Mouse (Mus musculus) left cerebral cortex, postnatal 10 days (tissue): ENCODE measurements around the gene Znfx1. TPM values are rescaled to one million over a fixed set of nuclear protein-coding genes. Genes with fewer than 3 reads are reported as not detected.

Source experiments
- DNase-seq, 2 experiments: peaks; one replicate each; pipeline ENCODE4 v3.0.0; 2021 to 2022; ENCODE audit warnings: low spot score in 2 of 2, mixed read lengths in 1 of 2; ENCODE audit errors: extremely low spot score in 1 of 2
- intact Hi-C: fragments of 180-260 bp; cut with DNase I; formaldehyde crosslinking; loops from one replicate; pipeline ENCODE4 v1.15.1; 2025
- total RNA-seq, 2 experiments: library from RNA; stranded (reverse); gene quantifications; 2 replicates each; pipeline ENCODE4 v1.2.3; 2021

The Znfx1 gene
- total RNA-seq, 2 experiments from 2014 or later, result 29.7 to 33.6 TPM

DNA sequence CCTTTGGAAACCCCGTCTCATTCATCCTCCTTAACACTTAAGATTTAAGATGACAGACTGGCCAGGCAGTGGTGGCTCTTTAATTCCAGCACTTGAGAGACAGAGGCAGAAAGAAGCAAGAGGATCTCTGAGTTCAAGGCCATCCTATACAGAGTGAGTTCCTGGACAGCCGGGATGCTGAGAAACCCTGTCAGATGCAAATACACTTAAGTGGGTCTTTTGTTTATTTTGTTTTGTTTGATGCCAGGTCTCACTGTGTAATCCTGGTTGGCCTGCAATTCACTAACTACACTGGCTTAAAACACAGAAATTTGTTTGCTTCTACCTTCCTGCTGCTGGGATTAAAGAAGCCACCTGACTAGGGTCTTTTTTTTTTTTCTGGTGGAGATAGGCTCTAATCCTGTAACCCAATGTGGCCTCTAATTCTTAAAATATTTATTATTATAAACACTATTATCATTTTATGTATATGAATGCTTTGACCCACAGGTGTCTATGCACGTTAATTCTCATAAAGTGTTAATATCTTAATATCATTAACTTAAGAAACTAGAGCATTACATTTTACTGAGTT, 3.9 kb downstream of the Znfx1 start:
- intact Hi-C loops, result no loop called here
- DNase-seq, result no peak

- intact Hi-C loops, result no loop called here
Observed at GRCm38 (mm10) chr2:167058201-167058600, 4.6 kb downstream of the Znfx1 start.

GRCm38 (mm10) chr2:167056942-167057323, 5.9 kb downstream of the Znfx1 start:
- DNase-seq, result no peak
- intact Hi-C loops, result no loop called here

More at GRCm38 (mm10) chr2:167058201-167058600, 4.6 kb downstream of the Znfx1 start:
- DNase-seq, result no peak

- intact Hi-C loops, result no loop called here
Observed at GRCm38 (mm10) chr2:167056210-167056941, 6.4 kb downstream of the Znfx1 start.

DNA sequence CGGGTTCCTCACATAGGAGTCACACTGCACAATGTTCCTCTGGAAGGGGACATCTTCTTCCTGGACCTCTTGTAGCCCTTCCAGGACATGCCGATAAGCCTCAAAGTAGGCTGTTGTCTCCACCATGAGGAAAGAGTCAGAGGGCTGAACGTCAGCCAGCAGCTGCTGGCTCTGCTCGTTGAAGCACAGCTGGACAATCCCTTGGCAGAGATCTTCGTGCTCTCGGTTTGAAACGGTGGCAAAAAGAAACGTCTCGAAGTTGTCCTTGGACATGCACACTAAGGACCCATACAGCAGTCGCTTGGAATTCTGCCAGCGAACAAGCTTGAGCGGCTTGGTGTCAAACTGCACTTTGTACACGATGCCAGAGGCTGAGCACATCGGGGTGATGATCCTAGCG, 7.4 kb downstream of the Znfx1 start:
- intact Hi-C loops, result no loop called here
- peak in 1 of 2 experiments; percentile 64 for DNase-seq

More at GRCm38 (mm10) chr2:167056210-167056941, 6.4 kb downstream of the Znfx1 start:
- no peak for DNase-seq

DNA sequence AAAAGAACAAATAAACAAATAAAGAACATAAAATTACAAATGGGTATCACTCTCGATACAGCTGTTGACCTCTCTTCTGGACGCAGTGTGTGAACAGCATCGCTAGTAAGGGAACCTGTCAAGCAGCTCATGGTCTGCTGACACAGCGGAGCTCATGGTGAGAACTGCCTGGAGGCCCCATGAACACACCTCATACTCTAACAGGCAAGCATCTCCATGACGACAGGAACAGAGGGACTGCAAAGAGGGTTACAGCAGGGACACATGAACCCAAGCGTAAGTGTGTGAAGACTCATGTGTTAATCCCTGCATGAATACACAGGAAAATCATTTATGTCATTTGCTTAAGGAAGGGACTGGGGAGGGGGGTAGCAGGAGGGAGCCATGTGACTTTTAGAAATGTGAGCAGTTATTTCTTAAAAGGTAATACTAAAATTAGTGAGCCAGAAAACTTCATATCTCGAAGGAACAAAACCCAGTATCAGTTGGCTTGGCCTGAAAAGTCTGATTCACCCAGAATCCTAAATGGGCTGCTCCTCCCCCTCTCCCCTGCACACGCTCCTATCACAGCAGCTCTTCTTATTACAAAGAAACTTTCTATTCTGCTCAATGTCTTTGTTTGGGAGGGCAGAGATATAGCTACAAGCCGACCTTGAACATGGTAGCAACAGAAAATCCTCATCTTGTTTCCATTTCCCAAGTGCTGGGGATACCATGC, 9.5 kb downstream of the Znfx1 start:
- DNase-seq, result no peak
- intact Hi-C loops, result no loop called here

DNA sequence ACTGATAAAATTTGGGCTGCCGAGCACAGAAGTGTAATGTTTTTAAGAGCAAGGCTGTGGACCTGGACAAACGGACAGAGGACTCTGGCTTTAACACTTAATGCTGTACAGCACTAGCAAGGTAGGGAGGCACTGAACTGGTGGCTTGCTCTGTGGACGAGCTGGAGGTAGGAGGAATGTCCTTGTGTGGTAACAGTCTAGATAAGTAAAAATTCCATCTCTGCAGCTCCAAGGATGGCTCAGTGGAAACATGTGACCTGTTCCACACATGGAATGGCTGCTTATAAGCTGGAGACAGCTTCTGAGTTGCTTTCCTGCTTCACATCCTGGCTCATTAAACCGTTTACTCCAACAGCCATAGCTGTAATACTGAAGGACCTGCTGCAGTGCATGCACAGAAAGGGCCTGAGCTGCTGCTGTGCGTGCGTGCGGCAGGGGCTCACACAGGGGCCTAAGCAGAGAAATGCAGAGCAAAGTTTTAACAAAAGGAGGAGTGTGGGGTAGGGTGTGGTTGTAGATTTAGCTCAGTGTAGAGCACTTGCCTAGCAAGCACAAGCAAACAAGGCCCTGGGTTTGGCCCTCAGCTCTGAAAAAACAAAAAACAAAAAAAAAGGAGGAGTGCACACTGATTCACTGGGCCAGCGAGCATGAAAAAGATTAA, 14.0 kb downstream of the Znfx1 start:
- DNase-seq, result no peak
- intact Hi-C loops, result no loop called here

DNA sequence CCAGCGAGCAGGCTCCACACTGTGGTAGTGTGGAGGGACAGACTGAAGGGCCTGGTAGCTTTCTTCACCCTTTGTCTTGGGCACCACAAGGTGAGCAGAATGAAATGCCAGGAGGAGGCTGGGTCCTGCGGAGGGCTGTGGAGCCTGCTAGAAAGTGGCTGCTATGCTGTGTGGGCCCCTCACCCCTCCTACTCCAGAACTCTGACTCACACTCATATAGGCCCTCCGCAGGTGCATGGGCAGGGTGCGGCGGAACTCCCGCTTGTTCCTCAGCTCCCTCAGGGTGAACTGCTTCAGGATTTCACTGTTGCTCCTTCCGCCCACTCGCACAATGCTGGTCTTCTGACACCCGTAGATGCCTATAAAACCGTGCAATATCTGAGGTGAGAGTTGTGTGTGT, 14.6 kb downstream of the Znfx1 start:
- DNase-seq, result no peak
- intact Hi-C loops, result no loop called here

GRCm38 (mm10) chr2:167043400-167044121, 19.3 kb downstream of the Znfx1 start:
- intact Hi-C loops, result loop anchor here (5.0 kb wide), 1 partner anchor 96 kb away; no protein-coding TSS in a partner anchor

GRCm38 (mm10) chr2:167039386-167039785, 23.4 kb downstream of the Znfx1 start:
- DNase-seq, result no peak
- intact Hi-C loops, result no loop called here

More at GRCm38 (mm10) chr2:167043400-167044121, 19.3 kb downstream of the Znfx1 start:
- no peak for DNase-seq

GRCm38 (mm10) chr2:167038716-167039115, 24.1 kb downstream of the Znfx1 start:
- DNase-seq, result no peak
- intact Hi-C loops, result no loop called here

DNA sequence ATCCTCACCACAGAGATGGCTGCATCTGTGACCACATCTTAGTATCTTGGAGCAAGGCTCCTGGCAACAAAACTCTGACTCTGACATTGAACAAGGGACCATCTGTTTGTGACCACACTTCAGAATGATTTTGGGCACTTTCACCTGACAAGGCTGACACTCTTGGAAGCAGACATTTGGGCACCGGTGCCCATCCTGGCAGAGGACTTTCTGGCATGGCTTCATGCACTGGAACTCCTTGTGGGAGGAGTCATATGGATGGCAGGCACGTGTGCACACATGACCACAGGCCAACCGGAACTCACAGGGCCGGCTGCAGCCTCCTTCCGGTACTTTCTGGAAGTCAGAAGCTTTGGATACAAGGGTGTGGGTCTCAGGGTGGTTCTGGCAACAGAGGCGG, 24.5 kb downstream of the Znfx1 start:
- DNase-seq, result no peak
- intact Hi-C loops, result no loop called here

DNA sequence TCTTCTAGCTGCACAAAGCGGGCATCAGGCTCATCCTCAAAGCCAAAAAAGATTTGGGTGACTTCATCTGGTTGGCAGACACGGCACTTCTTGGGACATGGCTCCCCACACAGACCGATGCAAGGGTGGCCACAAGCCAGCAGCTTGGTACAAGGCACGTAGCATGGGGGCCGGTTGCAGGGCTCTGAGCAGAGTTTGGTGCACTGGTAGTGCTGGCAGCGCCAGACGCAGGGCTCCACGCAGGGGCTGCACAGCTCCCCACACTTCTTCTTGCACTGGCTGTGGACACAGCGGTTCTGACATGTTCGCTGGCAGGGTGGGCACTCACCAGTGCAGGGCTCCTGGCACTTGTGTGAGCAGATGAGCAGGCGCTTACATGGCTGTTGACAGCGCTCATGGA, 25.1 kb downstream of the Znfx1 start:
- intact Hi-C loops, result no loop called here
- DNase-seq, result no peak

DNA sequence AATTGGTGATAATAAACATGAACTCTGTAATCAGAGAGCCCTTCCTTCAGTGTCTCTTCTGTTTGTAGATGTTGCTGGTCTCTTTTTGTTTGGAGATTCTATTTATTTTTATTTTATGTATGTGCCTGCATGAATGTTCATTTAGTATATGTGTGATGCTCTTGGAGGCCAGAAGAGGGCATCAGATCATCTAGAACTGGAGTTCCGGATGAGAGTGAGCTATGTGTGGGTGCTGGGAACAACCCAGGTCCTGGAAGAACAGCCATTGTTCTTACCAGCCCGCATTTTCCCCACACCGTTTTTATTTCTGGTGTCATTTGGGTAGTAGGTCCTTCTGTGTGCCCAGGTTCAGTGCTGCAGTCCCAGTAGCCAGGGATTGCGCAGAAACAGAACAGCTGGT, 32.3 kb downstream of the Znfx1 start:
- intact Hi-C loops, result no loop called here
- DNase-seq, result no peak

GRCm38 (mm10) chr2:167028553-167028952, 34.3 kb downstream of the Znfx1 start:
- DNase-seq, result no peak
- intact Hi-C loops, result loop anchor here (10.0 kb wide), 1 partner anchor 164 kb away; no protein-coding TSS in a partner anchor

- intact Hi-C loops, result loop anchor here (5.0 kb wide), 2 partner anchors 43 to 77 kb away; partner anchors contain the start of gene Znfx1
- no peak for DNase-seq
Observed at GRCm38 (mm10) chr2:167019396-167019795, 43.4 kb downstream of the Znfx1 start.

- intact Hi-C loops, result loop anchor here (5.0 kb wide), 2 partner anchors 47 to 73 kb away; partner anchors contain the start of gene Znfx1
- DNase-seq, result no peak
Observed at GRCm38 (mm10) chr2:167015382-167015718, 47.5 kb downstream of the Znfx1 start.

DNA sequence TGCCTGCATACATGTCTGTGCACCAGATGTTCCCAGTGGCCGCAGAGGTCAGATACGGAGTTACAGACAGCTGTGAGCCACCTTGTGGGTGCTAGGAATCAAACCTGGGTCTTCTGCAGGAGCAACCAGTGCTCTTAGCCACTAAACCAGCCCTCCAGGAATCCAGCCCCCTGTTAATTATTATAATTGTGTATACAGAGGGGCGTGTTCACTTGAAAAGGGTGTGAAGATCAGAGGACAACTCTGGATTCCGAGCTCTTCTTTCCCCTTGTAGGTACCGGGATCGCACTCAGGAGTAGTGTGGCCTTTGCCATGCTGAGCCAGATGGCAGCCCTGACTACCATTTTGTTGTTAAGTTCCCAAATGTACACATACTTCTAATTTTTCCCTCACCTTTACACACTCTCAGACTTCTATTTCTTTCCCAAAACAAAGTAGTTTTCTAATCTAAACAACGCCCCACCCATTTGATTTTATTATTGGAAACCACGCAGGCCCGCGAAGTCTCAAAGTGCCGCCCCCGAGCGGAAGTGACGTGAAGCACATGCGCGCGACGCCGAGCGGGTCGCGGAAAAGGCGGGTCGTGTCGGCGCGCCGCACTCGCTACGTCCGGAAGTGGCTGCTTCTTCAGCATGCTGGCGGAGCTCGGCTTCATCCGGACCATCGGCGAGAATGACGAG, 48.0 kb downstream of the Znfx1 start, which contains the start of gene Ddx27:
Ddx27 (plus strand) TSS at position 492 of the 680 bp plus-strand sequence.
- intact Hi-C loops, result loop anchor here (5.0 kb wide), 2 partner anchors 47 to 73 kb away; partner anchors contain the start of gene Znfx1
- DNase-seq, result peak; percentile 88 to 94
